Mouse (Mus musculus) C2C12 (cell line): ENCODE measurements around the gene Stag2. TPM values are rescaled to one million over a fixed set of nuclear protein-coding genes. Genes with fewer than 3 reads are reported as not detected.

Source experiments
- H3K27me3 ChIP-seq: one replicate; pipeline ENCODE4 v1.6.1; 2011; ENCODE audit not compliant: control insufficient read depth, insufficient read depth, insufficient read length
- H3K36me3 ChIP-seq: one replicate; pipeline ENCODE4 v1.6.1; 2011; ENCODE audit not compliant: control insufficient read depth, insufficient read depth
- H3K4me3 ChIP-seq: one replicate; pipeline ENCODE4 v1.5.1; 2011; ENCODE audit warnings: mild to moderate bottlenecking, control low read depth; ENCODE audit not compliant: poor library complexity, insufficient read depth, severe bottlenecking
- H3K79me2 ChIP-seq: one replicate; pipeline ENCODE4 v1.6.1; 2011; ENCODE audit not compliant: control insufficient read depth, insufficient read depth
- H3K79me3 ChIP-seq: one replicate; pipeline ENCODE4 v1.6.1; 2011; ENCODE audit warnings: low read depth, control low read depth
- H3ac ChIP-seq: one replicate; pipeline ENCODE3; 2011; ENCODE audit warnings: low read depth; ENCODE audit not compliant: control insufficient read depth, insufficient read length
- CEBPB ChIP-seq: IDR thresholded peaks from one replicate; pipeline ENCODE4 v1.6.1; 2011; ENCODE audit warnings: low read depth, mild to moderate bottlenecking, control low read depth, moderate library complexity
- CTCF ChIP-seq: IDR thresholded peaks from one replicate; pipeline ENCODE4 v1.5.1; 2011; ENCODE audit not compliant: control insufficient read depth, insufficient read depth, insufficient read length
- FOSL1 ChIP-seq: IDR thresholded peaks from one replicate; pipeline ENCODE4 v1.8.0; 2011; ENCODE audit warnings: mild to moderate bottlenecking, low read length; ENCODE audit not compliant: poor library complexity, insufficient read depth, severe bottlenecking
- MAX ChIP-seq: IDR thresholded peaks from one replicate; pipeline ENCODE4 v1.6.1; 2011; ENCODE audit warnings: mild to moderate bottlenecking, control low read depth
- MYOD1 ChIP-seq: IDR thresholded peaks from one replicate; pipeline ENCODE4 v1.6.1; 2011; ENCODE audit warnings: low read depth; ENCODE audit not compliant: control insufficient read depth, insufficient read length
- MYOG ChIP-seq: IDR thresholded peaks from one replicate; pipeline ENCODE4 v1.6.1; 2011; ENCODE audit not compliant: control insufficient read depth, insufficient read length; ENCODE audit errors: extremely low read depth
- USF1 ChIP-seq: IDR thresholded peaks from one replicate; pipeline ENCODE4 v1.6.1; 2011; ENCODE audit warnings: low read depth, mild to moderate bottlenecking, control low read depth, moderate library complexity
- polyA plus RNA-seq: library from polyadenylated mRNA; unstranded; fragments of >200 nt; fragmentation: generic; extraction: Trizol; gene quantifications from one replicate; pipeline ENCODE4 v1.2.1, GENCODE M21; 2012; ENCODE audit warnings: missing spikeins

Gene Stag2
- polyA plus RNA-seq, 1 experiment, result 8.4 TPM

- Histone ChIP-seq H3K36me3 (peaks cover 11% of the 10 kb centered on the region), H3K27me3 (no peaks in the 10 kb centered on the region), H3K4me3 (no peak overlapping the region), H3ac (no peak overlapping the region), H3K79me2 (no peaks in the 10 kb centered on the region), H3K79me3 (no peaks in the 10 kb centered on the region)
- TF ChIP-seq CEBPB (no peak), CTCF (no peak), MYOD1 (no peak), FOSL1 (no peak), MYOG (no peak), USF1 (no peak), MAX (no peak)
Measured at GRCm38 (mm10) chrX:42250342-42250741, 101.2 kb downstream of the Stag2 start.

- no peak overlapping the region for H3ac ChIP-seq
- H3K79me2 ChIP-seq, result no peaks in the 10 kb centered on the region
- H3K4me3 ChIP-seq, result no peak overlapping the region
- no peaks in the 10 kb centered on the region for H3K79me3 ChIP-seq
- H3K36me3 ChIP-seq, result peaks cover 4% of the 10 kb centered on the region
- TF ChIP-seq FOSL1, result no peak
- no peak for TF ChIP-seq CTCF
- no peak for TF ChIP-seq USF1
- TF ChIP-seq MAX, result no peak
- TF ChIP-seq MYOG, result no peak
- no peak for TF ChIP-seq MYOD1
- TF ChIP-seq CEBPB, result no peak
- no peaks in the 10 kb centered on the region for H3K27me3 ChIP-seq
Measured at GRCm38 (mm10) chrX:42272713-42273112, 123.6 kb downstream of the Stag2 start.

DNA sequence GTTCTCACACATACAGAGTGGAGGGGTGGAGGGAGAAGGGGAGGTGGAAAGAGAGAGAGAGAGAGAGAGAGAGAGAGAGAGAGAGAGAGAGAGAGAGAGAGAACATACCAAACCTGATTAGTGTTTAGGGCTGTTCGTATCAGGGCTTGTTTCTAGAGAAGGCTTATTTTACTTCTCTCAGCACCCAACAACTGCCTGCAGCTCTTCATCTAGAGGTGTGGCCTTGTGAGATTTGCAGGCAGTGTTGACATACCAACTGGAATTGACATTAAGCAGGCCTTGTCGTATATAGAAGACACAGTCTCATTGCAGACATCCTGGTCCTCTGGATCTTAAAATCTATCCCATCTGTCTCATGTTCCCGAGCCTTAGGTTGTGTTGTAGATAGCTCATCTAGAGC lies 141.1 kb downstream of the Stag2 start:
- Histone ChIP-seq H3K27me3 (no peaks in the 10 kb centered on the region), H3K4me3 (no peak overlapping the region), H3K36me3 (no peaks in the 10 kb centered on the region), H3ac (no peak overlapping the region), H3K79me2 (no peaks in the 10 kb centered on the region), H3K79me3 (no peaks in the 10 kb centered on the region)
- no peak for TF ChIP-seq MAX
- no peak for TF ChIP-seq MYOG
- TF ChIP-seq CEBPB, result no peak
- TF ChIP-seq USF1, result no peak
- no peak for TF ChIP-seq MYOD1
- TF ChIP-seq CTCF, result no peak
- no peak for TF ChIP-seq FOSL1

GRCm38 (mm10) chrX:42315231-42315630 lies 166.1 kb downstream of the Stag2 start:
- TF ChIP-seq MYOD1 (no peak), MAX (no peak), FOSL1 (no peak), MYOG (no peak), CTCF (no peak), CEBPB (no peak), USF1 (no peak)

GRCm38 (mm10) chrX:42320424-42320823 lies 171.3 kb downstream of the Stag2 start:
- Histone ChIP-seq H3K79me3 (no peaks in the 10 kb centered on the region), H3ac (no peak overlapping the region), H3K27me3 (no peaks in the 10 kb centered on the region), H3K79me2 (no peaks in the 10 kb centered on the region), H3K36me3 (no peaks in the 10 kb centered on the region), H3K4me3 (no peak overlapping the region)
- no peak for TF ChIP-seq CTCF
- no peak for TF ChIP-seq FOSL1
- no peak for TF ChIP-seq MAX
- TF ChIP-seq MYOD1, result no peak
- no peak for TF ChIP-seq MYOG
- TF ChIP-seq USF1, result no peak
- no peak for TF ChIP-seq CEBPB

More at GRCm38 (mm10) chrX:42315231-42315630, 166.1 kb downstream of the Stag2 start:
- no peak overlapping the region for H3K4me3 ChIP-seq
- no peaks in the 10 kb centered on the region for H3K79me3 ChIP-seq
- no peaks in the 10 kb centered on the region for H3K27me3 ChIP-seq
- no peaks in the 10 kb centered on the region for H3K36me3 ChIP-seq
- no peak overlapping the region for H3ac ChIP-seq
- no peaks in the 10 kb centered on the region for H3K79me2 ChIP-seq

- H3K4me3 ChIP-seq, result no peak overlapping the region
- no peaks in the 10 kb centered on the region for H3K36me3 ChIP-seq
- no peaks in the 10 kb centered on the region for H3K27me3 ChIP-seq
- no peak for TF ChIP-seq MYOD1
- no peak for TF ChIP-seq CEBPB
- TF ChIP-seq FOSL1, result no peak
- TF ChIP-seq MAX, result no peak
- no peak for TF ChIP-seq USF1
- no peak overlapping the region for H3ac ChIP-seq
- H3K79me2 ChIP-seq, result no peaks in the 10 kb centered on the region
- H3K79me3 ChIP-seq, result no peaks in the 10 kb centered on the region
Measured at GRCm38 (mm10) chrX:42321200-42321773, 172.2 kb downstream of the Stag2 start.
